In genomic region chr4:127039871-127040483, GRCm38 (mm10) we compare ENCODE assay signal across 17 mouse cellular contexts. TPM values are rescaled to one million over a fixed set of nuclear protein-coding genes. Genes with fewer than 3 reads are reported as not detected.
DNase-seq lines count a peak whose midpoint lies in the region; ATAC-seq and TF ChIP-seq lines count a peak whose summit lies in the region.
"Had no signal": no experiment of that assay in that cellular context is flagged by ENCODE, and none has a peak within 500 bp of the region (broad histone marks: within the 10 kb centered on the region; RNA-seq: fewer than 3 reads in every experiment).

No protein-coding gene starts in this region.

- no peak overlapping the region for H3K4me2 ChIP-seq in hindbrain, embryonic 16.5 days (ENCODE audit: low read length)
- H3K4me2 ChIP-seq in hindbrain, embryonic 12.5 days (replicated peaks), result no peak overlapping the region
- H3K4me2 ChIP-seq in lung, embryonic 16.5 days (ENCODE audit: low read depth, low read length), result no peak overlapping the region
- no peak overlapping the region for H3K4me2 ChIP-seq in midbrain, postnatal 0 days (ENCODE audit: low read depth, low read length, poor library complexity, severe bottlenecking)
- H3K4me2 ChIP-seq: embryonic facial prominence, embryonic 12.5 days; heart, embryonic 15.5 days; hindbrain, embryonic 15.5 days had no signal

- peak; percentile 31 for TF ChIP-seq CTCF in midbrain, postnatal 0 days (IDR thresholded peaks at IDR 0.05)

- H3K27me3 ChIP-seq in hindbrain, embryonic 16.5 days (replicated peaks; ENCODE audit: control insufficient read depth, insufficient read depth, low read length), result no peaks in the 10 kb centered on the region
- no peaks in the 10 kb centered on the region for H3K27me3 ChIP-seq in hindbrain, embryonic 12.5 days
- H3K27me3 ChIP-seq in lung, embryonic 16.5 days (ENCODE audit: control insufficient read depth, insufficient read depth, low read depth, low read length), result no peaks in the 10 kb centered on the region
- no peaks in the 10 kb centered on the region for H3K27me3 ChIP-seq in midbrain, postnatal 0 days (ENCODE audit: insufficient read depth, low read length)
- H3K27me3 ChIP-seq: embryonic facial prominence, embryonic 12.5 days; heart, embryonic 15.5 days; hindbrain, embryonic 15.5 days had no signal

- no peak overlapping the region for H3K27ac ChIP-seq in hindbrain, embryonic 16.5 days (ENCODE audit: low read depth, low read length)
- no peak overlapping the region for H3K27ac ChIP-seq in hindbrain, embryonic 12.5 days
- H3K27ac ChIP-seq in lung, embryonic 16.5 days (ENCODE audit: low read length), result no peak overlapping the region
- H3K27ac ChIP-seq in midbrain, postnatal 0 days (ENCODE audit: low read depth, low read length), result no peak overlapping the region
- H3K27ac ChIP-seq: embryonic facial prominence, embryonic 12.5 days; heart, embryonic 15.5 days; hindbrain, embryonic 15.5 days had no signal

- ATAC-seq in hindbrain, embryonic 16.5 days, result 0 out of 2 replicates have a peak, but pooled peaks have one; percentile 34
- ATAC-seq in hindbrain, embryonic 12.5 days (ENCODE audit: low FRiP score), result no peak
- ATAC-seq in lung, embryonic 16.5 days (ENCODE audit: low read depth), result peak; percentile 42; the same call in 1 of the 2 replicates
- ATAC-seq in midbrain, postnatal 0 days (ENCODE audit: low FRiP score), result no peak
- ATAC-seq in CD4-positive, CD25-positive, alpha-beta regulatory T cell, adult 4 months, result no peak
- ATAC-seq: forebrain, embryonic 14.5 days had no signal

- peaks cover 30% of the 10 kb centered on the region for H3K36me3 ChIP-seq in hindbrain, embryonic 16.5 days (ENCODE audit: control insufficient read depth, insufficient read depth, low read length)
- H3K36me3 ChIP-seq in hindbrain, embryonic 12.5 days, result peaks cover 60% of the 10 kb centered on the region
- peaks cover 39% of the 10 kb centered on the region for H3K36me3 ChIP-seq in lung, embryonic 16.5 days (ENCODE audit: control insufficient read depth, insufficient read depth, low read length)
- peaks cover 32% of the 10 kb centered on the region for H3K36me3 ChIP-seq in midbrain, postnatal 0 days (ENCODE audit: insufficient read depth, low read length)

- no peak overlapping the region for H3K9ac ChIP-seq in hindbrain, embryonic 16.5 days (ENCODE audit: low read depth, low read length)
- H3K9ac ChIP-seq in hindbrain, embryonic 12.5 days, result no peak overlapping the region
- H3K9ac ChIP-seq in lung, embryonic 16.5 days (ENCODE audit: low read length), result no peak overlapping the region
- H3K9ac ChIP-seq in midbrain, postnatal 0 days (replicated peaks; ENCODE audit: low read length, poor library complexity, severe bottlenecking), result no peak overlapping the region
- H3K9ac ChIP-seq: embryonic facial prominence, embryonic 12.5 days; heart, embryonic 15.5 days; hindbrain, embryonic 15.5 days had no signal

- 73% methylated on average over 3 of the region's 3 CpGs for WGBS in hindbrain, embryonic 16.5 days
- 84% methylated on average over 3 of the region's 3 CpGs for WGBS in hindbrain, embryonic 12.5 days
- 62% methylated on average over 3 of the region's 3 CpGs for WGBS in lung, embryonic 16.5 days
- WGBS in midbrain, postnatal 0 days, result 74% methylated on average over 3 of the region's 3 CpGs

- H3K4me3 ChIP-seq in hindbrain, embryonic 16.5 days (ENCODE audit: low read length), result no peak overlapping the region
- H3K4me3 ChIP-seq in hindbrain, embryonic 12.5 days, result no peak overlapping the region
- H3K4me3 ChIP-seq in lung, embryonic 16.5 days (ENCODE audit: low read length), result no peak overlapping the region
- no peak overlapping the region for H3K4me3 ChIP-seq in midbrain, postnatal 0 days (ENCODE audit: low read depth, low read length)
- H3K4me3 ChIP-seq: embryonic facial prominence, embryonic 12.5 days; heart, embryonic 15.5 days; hindbrain, embryonic 15.5 days had no signal

- H3K9me3 ChIP-seq in hindbrain, embryonic 16.5 days (ENCODE audit: control insufficient read depth, low read length), result no peaks in the 10 kb centered on the region
- no peaks in the 10 kb centered on the region for H3K9me3 ChIP-seq in hindbrain, embryonic 12.5 days (replicated peaks)
- H3K9me3 ChIP-seq in lung, embryonic 16.5 days (ENCODE audit: control insufficient read depth, low read length), result no peaks in the 10 kb centered on the region
- H3K9me3 ChIP-seq in midbrain, postnatal 0 days (ENCODE audit: low read length), result no peaks in the 10 kb centered on the region
- H3K9me3 ChIP-seq: embryonic facial prominence, embryonic 12.5 days; heart, embryonic 15.5 days; hindbrain, embryonic 15.5 days had no signal

- no peaks in the 10 kb centered on the region for H3K4me1 ChIP-seq in hindbrain, embryonic 16.5 days (ENCODE audit: control insufficient read depth, insufficient read depth, low read depth, low read length)
- H3K4me1 ChIP-seq in hindbrain, embryonic 12.5 days, result no peaks in the 10 kb centered on the region
- no peaks in the 10 kb centered on the region for H3K4me1 ChIP-seq in lung, embryonic 16.5 days (replicated peaks; ENCODE audit: control insufficient read depth, insufficient read depth, low read length)
- no peaks in the 10 kb centered on the region for H3K4me1 ChIP-seq in midbrain, postnatal 0 days (ENCODE audit: insufficient read depth, low read length)
- H3K4me1 ChIP-seq: embryonic facial prominence, embryonic 12.5 days; heart, embryonic 15.5 days; hindbrain, embryonic 15.5 days had no signal

- DNase-seq in lung, postnatal 10 days, result no peak
- peak; percentile 29 for DNase-seq in induced T-regulatory cell, adult 2 months (ENCODE audit: low read depth)
- no peak for DNase-seq in midbrain, postnatal 0 days (ENCODE audit: low spot score)
- DNase-seq in gastrocnemius, postnatal 25 days, result no peak
- DNase-seq: adrenal gland, adult 2 months; cerebellum, postnatal 10 days; gastrocnemius, postnatal 36 days; lung, adult 18-20 months; right cerebral cortex, postnatal 14 days had no signal

RNA-seq across cellular contexts. Expression of gene Sfpq, which starts 18.9 kb away (rescaled TPM):
- 46.2 and 50.7 TPM in 2 replicates for polyA plus RNA-seq in hindbrain, embryonic 16.5 days (2015; fragmentation: Nextera tagmentation; extraction: Ambion mirVana)
- 178 and 204 TPM in 2 replicates for polyA plus RNA-seq in hindbrain, embryonic 12.5 days (2016; fragmentation: Nextera tagmentation; extraction: Ambion mirVana)
- polyA plus RNA-seq in lung, embryonic 16.5 days (2015; fragmentation: Nextera tagmentation; extraction: Ambion mirVana), result 67.1 and 68.2 TPM in 2 replicates
- 157 and 229 TPM in 2 replicates for total RNA-seq in midbrain, postnatal 0 days (2014; rRNA removed)
- polyA plus RNA-seq in midbrain, postnatal 0 days (2015; fragmentation: Nextera tagmentation; extraction: Ambion mirVana), result 47.5 and 63.2 TPM in 2 replicates
- polyA plus RNA-seq in CD4-positive, CD25-positive, alpha-beta regulatory T cell, adult 4 months (2017; shearing (Covaris generic)), result 10 to 100 TPM; 44.0 to 61.2 TPM
- 10 to 100 TPM; 53.1 to 65.7 TPM for total RNA-seq in gastrocnemius, postnatal 25 days (2021)

RNA-seq across cellular contexts. Expression of gene Zmym1, which starts 21.0 kb away (rescaled TPM):
- polyA plus RNA-seq in hindbrain, embryonic 16.5 days (2015; fragmentation: Nextera tagmentation; extraction: Ambion mirVana), result 24.5 and 28.4 TPM in 2 replicates
- 25.7 and 27.0 TPM in 2 replicates for polyA plus RNA-seq in hindbrain, embryonic 12.5 days (2016; fragmentation: Nextera tagmentation; extraction: Ambion mirVana)
- 19.1 and 19.3 TPM in 2 replicates for polyA plus RNA-seq in lung, embryonic 16.5 days (2015; fragmentation: Nextera tagmentation; extraction: Ambion mirVana)
- 16.8 and 18.3 TPM in 2 replicates for total RNA-seq in midbrain, postnatal 0 days (2014; rRNA removed)
- polyA plus RNA-seq in midbrain, postnatal 0 days (2015; fragmentation: Nextera tagmentation; extraction: Ambion mirVana), result 16.6 and 16.9 TPM in 2 replicates
- 10 to 100 TPM; 22.1 to 25.8 TPM for polyA plus RNA-seq in CD4-positive, CD25-positive, alpha-beta regulatory T cell, adult 4 months (2017; shearing (Covaris generic))
- 1 to 10 TPM; 5.2 to 6.1 TPM for total RNA-seq in gastrocnemius, postnatal 25 days (2021)

RNA-seq across cellular contexts. Expression of gene Zmym6, which starts 37.2 kb away (rescaled TPM):
- polyA plus RNA-seq in hindbrain, embryonic 16.5 days (2015; fragmentation: Nextera tagmentation; extraction: Ambion mirVana), result 30.6 and 35.0 TPM in 2 replicates
- 36.0 and 41.1 TPM in 2 replicates for polyA plus RNA-seq in hindbrain, embryonic 12.5 days (2016; fragmentation: Nextera tagmentation; extraction: Ambion mirVana)
- polyA plus RNA-seq in lung, embryonic 16.5 days (2015; fragmentation: Nextera tagmentation; extraction: Ambion mirVana), result 14.4 and 18.2 TPM in 2 replicates
- 41.1 and 44.3 TPM in 2 replicates for total RNA-seq in midbrain, postnatal 0 days (2014; rRNA removed)
- 24.6 and 28.2 TPM in 2 replicates for polyA plus RNA-seq in midbrain, postnatal 0 days (2015; fragmentation: Nextera tagmentation; extraction: Ambion mirVana)
- 10 to 100 TPM; 19.2 to 27.9 TPM for polyA plus RNA-seq in CD4-positive, CD25-positive, alpha-beta regulatory T cell, adult 4 months (2017; shearing (Covaris generic))
- 1 to 10 TPM; 4.2 to 6.2 TPM for total RNA-seq in gastrocnemius, postnatal 25 days (2021)

Comparison
In these comparisons a context has a peak if more than half of its experiments do, and no peak if none do; other contexts are left out.
1. ATAC-seq: peak in hindbrain, embryonic 16.5 days (single experiment) and lung, embryonic 16.5 days (single experiment); none in hindbrain, embryonic 12.5 days (single experiment), midbrain, postnatal 0 days (single experiment) and CD4-positive, CD25-positive, alpha-beta regulatory T cell, adult 4 months (single experiment).